Mouse (Mus musculus) heart, embryonic 13.5 days (tissue): ENCODE measurements around the gene Trmo. TPM values are rescaled to one million over a fixed set of nuclear protein-coding genes. Genes with fewer than 3 reads are reported as not detected.

Experiments used
- ATAC-seq: fragments of 200-750 bp; cut with Nextera tagmentation; 2 replicates; pipeline ENCODE4 v1.8.0; 2017; ENCODE audit warnings: moderate TSS enrichment; ENCODE audit not compliant: insufficient number of reproducible peaks, low FRiP score, low TSS enrichment; ENCODE audit errors: extremely low read depth
- H3K27ac ChIP-seq: fragments of 300-500 bp; sonication (generic); replicated peaks from 2 replicates; pipeline ENCODE4 v1.5.1; 2015; ENCODE audit warnings: moderate library complexity, mild to moderate bottlenecking, inconsistent platforms
- H3K27me3 ChIP-seq: fragments of 300-500 bp; sonication (generic); replicated peaks from 2 replicates; pipeline ENCODE4 v1.6.1; 2015; ENCODE audit warnings: mild to moderate bottlenecking, inconsistent platforms
- H3K36me3 ChIP-seq: fragments of 300-500 bp; sonication (generic); 2 replicates; pipeline ENCODE4 v1.6.1; 2015; ENCODE audit warnings: mild to moderate bottlenecking, inconsistent platforms
- H3K4me1 ChIP-seq: fragments of 300-500 bp; sonication (generic); 2 replicates; pipeline ENCODE4 v1.6.1; 2015; ENCODE audit warnings: inconsistent platforms
- H3K4me2 ChIP-seq: fragments of 300-500 bp; sonication (generic); 2 replicates; pipeline ENCODE4 v1.6.1; 2015; ENCODE audit warnings: inconsistent platforms, mild to moderate bottlenecking, moderate library complexity
- H3K4me3 ChIP-seq: fragments of 300-500 bp; sonication (generic); 2 replicates; pipeline ENCODE4 v1.5.1; 2015; ENCODE audit warnings: moderate library complexity, mild to moderate bottlenecking, inconsistent platforms
- H3K9ac ChIP-seq: fragments of 300-500 bp; sonication (generic); 2 replicates; pipeline ENCODE4 v1.6.1; 2015; ENCODE audit warnings: inconsistent platforms, mild to moderate bottlenecking, moderate library complexity
- H3K9me3 ChIP-seq: fragments of 300-500 bp; sonication (generic); 2 replicates; pipeline ENCODE4 v1.6.1; 2016; ENCODE audit warnings: inconsistent platforms
- WGBS: fragments of 180-500 bp; shearing (Covaris S2); methylation state at CpG from one replicate; pipeline ENCODE4 v1.1.7; 2015; ENCODE audit warnings: mixed read lengths; 5-methylcytosine and 5-hydroxymethylcytosine counted together
- polyA plus RNA-seq: library from polyadenylated mRNA; unstranded; fragments of >200 nt; fragmentation: Nextera tagmentation; extraction: Ambion mirVana; gene quantifications from 2 replicates; pipeline ENCODE4 v1.2.1, GENCODE M21; 2015

Gene Trmo
- polyA plus RNA-seq, 1 experiment from 2014 or later = 7.1 TPM

DNA sequence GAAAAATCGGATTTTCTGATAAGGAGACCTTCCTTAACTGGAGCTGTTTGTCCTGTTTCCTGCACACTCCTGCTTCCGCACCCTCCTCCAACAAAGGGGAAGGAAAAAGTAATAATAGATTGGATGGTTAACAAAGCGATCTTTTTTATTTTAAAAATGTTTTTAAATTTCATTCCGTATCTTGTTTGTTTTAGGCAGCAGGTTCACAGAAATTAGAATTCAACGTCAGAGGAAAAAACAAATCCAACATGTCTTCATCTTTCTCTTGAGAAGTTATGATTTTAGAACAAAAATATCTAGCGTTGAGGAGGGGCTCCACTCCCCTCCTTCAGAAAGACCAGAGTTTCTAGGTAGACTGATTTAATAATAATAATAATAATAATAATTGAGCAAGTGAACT lies 43.0 kb downstream of the Trmo start:
- no peak overlapping the region for H3K27ac ChIP-seq
- 26% methylated on average over 6 of the region's 6 CpGs for WGBS
- ATAC-seq = no peak
- peaks cover 23% of the 10 kb centered on the region; the same call in 1 of the 2 replicates for H3K4me1 ChIP-seq
- no peaks in the 10 kb centered on the region for H3K36me3 ChIP-seq
- H3K27me3 ChIP-seq = peaks cover 100% of the 10 kb centered on the region
- no peak overlapping the region for H3K4me2 ChIP-seq
- H3K9ac ChIP-seq = no peak overlapping the region
- H3K9me3 ChIP-seq = no peaks in the 10 kb centered on the region
- H3K4me3 ChIP-seq = no peak overlapping the region

DNA sequence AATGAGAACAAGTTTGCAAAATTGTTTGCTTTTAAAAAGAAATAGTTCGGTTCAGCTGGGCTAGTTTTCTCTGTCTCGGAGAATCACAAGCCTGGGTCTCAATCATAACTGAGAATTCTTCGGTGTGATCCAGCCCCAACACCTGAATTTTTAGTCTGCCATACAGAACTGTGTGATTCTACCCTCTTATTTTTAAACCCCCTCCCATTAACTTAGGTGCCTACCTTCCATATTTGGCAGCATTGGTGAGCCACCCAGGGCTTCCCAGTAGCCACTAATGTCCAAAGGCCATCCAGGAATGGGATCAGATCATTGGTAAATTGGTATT lies 43.5 kb downstream of the Trmo start:
- no peak overlapping the region for H3K4me2 ChIP-seq
- 17% methylated on average over 3 of the region's 3 CpGs for WGBS
- no peak overlapping the region for H3K27ac ChIP-seq
- H3K4me1 ChIP-seq = peaks cover 23% of the 10 kb centered on the region; the same call in 1 of the 2 replicates
- H3K4me3 ChIP-seq = no peak overlapping the region
- no peaks in the 10 kb centered on the region for H3K36me3 ChIP-seq
- H3K9me3 ChIP-seq = no peaks in the 10 kb centered on the region
- no peak overlapping the region for H3K9ac ChIP-seq
- peaks cover 100% of the 10 kb centered on the region for H3K27me3 ChIP-seq
- ATAC-seq = no peak

DNA sequence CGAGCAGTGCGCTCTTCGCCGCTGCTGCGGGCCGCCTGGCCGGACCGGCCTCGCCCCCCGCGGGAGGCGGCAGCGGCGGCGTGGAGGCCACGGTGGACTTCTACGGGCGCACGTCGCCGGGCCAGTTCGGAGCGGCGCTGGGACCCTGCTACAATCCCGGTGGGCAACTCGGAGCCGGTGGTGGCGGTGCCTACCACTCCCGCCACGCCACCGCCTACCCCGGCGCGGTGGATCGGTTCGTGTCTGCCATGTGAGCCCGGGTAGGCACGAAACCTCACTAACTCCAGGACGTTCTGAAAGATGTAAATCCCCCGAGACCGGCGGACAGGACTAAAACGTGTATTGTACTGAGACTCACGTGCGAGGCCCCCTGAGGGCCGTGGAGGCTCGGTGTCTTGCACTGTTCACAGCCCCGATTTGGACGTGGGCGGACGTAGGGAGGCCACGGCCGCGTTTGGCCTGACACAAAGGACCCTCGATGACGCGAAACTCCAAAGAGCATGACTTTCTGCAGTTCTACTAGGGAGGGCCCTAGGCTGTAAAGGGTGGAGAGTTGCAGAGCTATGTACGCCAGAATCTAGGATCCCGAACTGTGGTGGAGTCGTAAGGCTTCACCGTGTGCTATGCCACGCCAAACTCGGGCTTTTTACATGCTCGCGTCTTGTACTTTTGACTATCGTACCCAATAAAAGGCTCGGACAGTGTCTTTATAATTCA lies 44.0 kb downstream of the Trmo start:
- Histone ChIP-seq H3K4me3 (peak overlapping the region; percentile 50), H3K9ac (no peak overlapping the region), H3K9me3 (no peaks in the 10 kb centered on the region), H3K4me2 (peak overlapping the region; percentile 67), H3K27ac (no peak overlapping the region), H3K36me3 (no peaks in the 10 kb centered on the region), H3K27me3 (peaks cover 100% of the 10 kb centered on the region), H3K4me1 (peaks cover 23% of the 10 kb centered on the region; the same call in 1 of the 2 replicates)
- 4% methylated on average over 52 of the region's 67 CpGs for WGBS
- ATAC-seq = no peak

DNA sequence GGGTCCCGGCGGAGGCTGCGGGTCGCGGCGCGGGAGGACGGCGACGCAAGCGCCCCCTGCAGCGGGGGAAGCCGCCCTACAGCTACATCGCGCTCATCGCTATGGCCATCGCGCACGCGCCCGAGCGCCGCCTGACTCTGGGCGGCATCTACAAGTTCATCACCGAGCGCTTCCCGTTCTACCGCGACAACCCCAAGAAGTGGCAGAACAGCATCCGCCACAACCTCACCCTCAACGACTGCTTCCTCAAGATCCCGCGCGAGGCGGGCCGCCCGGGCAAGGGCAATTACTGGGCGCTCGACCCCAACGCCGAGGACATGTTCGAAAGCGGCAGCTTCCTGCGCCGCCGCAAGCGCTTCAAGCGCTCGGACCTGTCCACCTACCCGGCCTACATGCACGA lies 44.9 kb downstream of the Trmo start:
- peak overlapping the region; percentile 50 for H3K4me3 ChIP-seq
- under 1% methylated on average over 50 of the region's 51 CpGs for WGBS
- no peak for ATAC-seq
- peaks cover 100% of the 10 kb centered on the region for H3K27me3 ChIP-seq
- no peak overlapping the region for H3K27ac ChIP-seq
- H3K9me3 ChIP-seq = no peaks in the 10 kb centered on the region
- H3K9ac ChIP-seq = 0 out of 2 replicates have a peak overlapping the region, but pooled peaks have one; percentile 10
- peaks cover 26% of the 10 kb centered on the region; the same call in 1 of the 2 replicates for H3K4me1 ChIP-seq
- peak overlapping the region; percentile 67 for H3K4me2 ChIP-seq
- no peaks in the 10 kb centered on the region for H3K36me3 ChIP-seq

DNA sequence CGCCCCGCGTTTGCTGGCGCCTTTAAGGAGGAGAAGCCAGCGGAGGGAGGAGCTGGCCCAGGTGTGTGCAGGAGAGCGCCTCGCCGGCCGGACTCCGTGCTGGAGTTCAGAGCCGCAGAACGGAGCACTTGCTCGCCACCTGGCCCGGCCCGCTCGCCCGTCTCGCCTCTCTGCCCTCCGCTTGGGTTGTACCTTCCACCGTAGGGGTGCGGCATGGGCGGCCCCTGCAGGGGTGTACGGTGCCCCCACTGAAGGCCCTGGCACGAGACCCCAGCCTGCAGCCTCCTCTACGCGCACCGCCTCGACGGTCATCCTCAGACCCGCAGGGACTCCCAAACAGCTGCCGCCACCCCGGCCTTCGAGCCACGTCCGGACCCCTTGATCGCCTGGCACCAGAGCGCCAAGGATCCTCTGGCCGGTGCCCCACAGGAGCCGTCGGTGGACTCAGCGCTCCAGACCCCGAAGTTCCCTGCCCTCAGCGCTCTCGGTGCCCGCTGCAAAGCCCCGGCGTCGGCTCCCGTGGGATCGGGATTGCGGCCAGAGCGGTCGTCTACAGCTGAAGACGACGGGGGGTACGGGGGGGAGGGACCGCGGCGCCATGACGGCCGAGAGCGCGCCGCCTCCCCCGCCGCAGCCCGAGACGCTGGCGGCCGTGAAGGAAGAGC lies 45.5 kb downstream of the Trmo start, which contains the start of gene Foxe1:
TSS of gene Foxe1 (plus strand) at position 14 of the 665 bp plus-strand sequence.
- Histone ChIP-seq H3K9ac (0 out of 2 replicates have a peak within 1 kb of the TSS, but pooled peaks have one; percentile 10), H3K9me3 (no peaks in the 10 kb centered on the region), H3K27ac (no peak within 1 kb of the TSS), H3K4me1 (peaks cover 26% of the 10 kb centered on the region; the same call in 1 of the 2 replicates), H3K4me3 (peak within 1 kb of the TSS; percentile 50), H3K27me3 (peaks cover 100% of the 10 kb centered on the region), H3K36me3 (no peaks in the 10 kb centered on the region), H3K4me2 (peak within 1 kb of the TSS; percentile 67)
- 2% methylated on average over 56 of the region's 70 CpGs for WGBS
- ATAC-seq = no peak

DNA sequence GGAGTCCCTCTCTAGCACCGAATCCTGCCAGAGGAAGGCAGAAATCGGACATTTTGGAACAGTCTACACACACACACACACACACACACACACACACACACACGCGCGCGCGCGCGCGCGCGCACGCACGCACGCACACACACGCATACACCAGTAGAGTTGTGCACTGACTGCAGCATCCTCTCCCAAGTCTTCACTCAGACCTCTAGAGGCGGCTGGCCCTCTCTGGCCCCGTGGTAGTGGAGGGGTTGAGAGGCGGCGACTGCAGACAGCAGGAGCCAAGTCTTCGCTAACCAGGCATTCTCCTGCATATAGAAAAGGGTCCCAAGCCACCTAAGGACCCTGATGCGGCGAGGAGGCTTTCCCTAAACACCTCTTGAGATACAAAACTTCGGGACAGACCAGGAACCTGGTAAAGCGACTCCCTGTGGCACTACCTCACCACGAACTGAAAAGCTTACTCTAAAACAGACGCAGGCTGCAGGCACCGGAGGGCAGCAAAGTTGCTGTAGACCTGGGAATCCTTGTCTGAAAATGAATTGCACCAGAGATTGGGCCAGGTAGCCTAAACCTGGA lies 46.4 kb downstream of the Trmo start:
- WGBS = 2% methylated on average over 28 of the region's 28 CpGs
- H3K27ac ChIP-seq = no peak overlapping the region
- no peaks in the 10 kb centered on the region for H3K36me3 ChIP-seq
- H3K9me3 ChIP-seq = no peaks in the 10 kb centered on the region
- peaks cover 100% of the 10 kb centered on the region for H3K27me3 ChIP-seq
- ATAC-seq = no peak
- H3K4me1 ChIP-seq = peaks cover 34% of the 10 kb centered on the region
- peak overlapping the region; percentile 52 for H3K4me2 ChIP-seq
- H3K9ac ChIP-seq = no peak overlapping the region
- peak overlapping the region; percentile 50 for H3K4me3 ChIP-seq

DNA sequence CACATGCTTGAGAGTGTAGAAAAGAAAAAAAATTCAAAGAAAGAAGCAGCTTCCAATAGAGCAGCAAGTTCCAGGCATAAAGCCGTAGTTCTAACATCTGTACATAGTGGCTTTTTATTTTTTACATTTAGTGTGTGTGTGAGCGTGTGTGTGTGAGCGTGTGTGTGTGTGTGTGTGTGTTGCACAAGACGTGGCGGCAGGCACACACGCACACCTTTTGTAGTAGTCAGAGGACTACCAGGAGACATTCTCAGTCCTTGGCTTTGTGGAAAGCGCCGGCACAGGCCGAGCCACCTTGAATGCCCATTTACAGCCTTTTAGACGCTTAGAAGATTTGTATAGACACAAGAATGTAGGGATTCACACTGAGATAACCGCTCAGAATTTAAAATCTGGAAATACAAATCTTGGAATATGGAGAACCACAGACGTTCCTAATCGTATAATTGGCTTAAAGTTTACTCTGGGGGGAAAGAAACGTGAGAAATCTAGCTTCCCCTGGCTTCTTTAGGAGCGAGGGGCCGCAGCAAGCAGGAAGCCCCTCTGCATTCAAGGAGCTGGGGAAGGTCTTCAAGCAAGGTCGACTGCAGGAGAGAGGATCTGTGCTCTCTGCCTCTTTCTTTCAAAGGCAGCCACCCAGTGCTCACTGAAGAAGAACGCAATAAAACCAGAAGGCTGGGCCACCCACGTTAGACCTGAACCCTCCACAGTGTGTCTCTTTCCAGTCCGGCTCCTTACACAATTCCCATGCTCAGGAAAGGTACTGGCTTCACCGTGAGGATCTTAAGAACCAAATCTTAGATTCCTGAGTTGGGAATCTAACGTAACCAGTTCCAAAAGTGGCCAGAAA lies 47.2 kb downstream of the Trmo start:
- no peak overlapping the region for H3K27ac ChIP-seq
- no peaks in the 10 kb centered on the region for H3K36me3 ChIP-seq
- H3K4me2 ChIP-seq = peak overlapping the region; percentile 52
- ATAC-seq = no peak
- peak overlapping the region; percentile 50 for H3K4me3 ChIP-seq
- peaks cover 100% of the 10 kb centered on the region for H3K27me3 ChIP-seq
- peaks cover 35% of the 10 kb centered on the region for H3K4me1 ChIP-seq
- 15% methylated on average over 22 of the region's 22 CpGs for WGBS
- no peaks in the 10 kb centered on the region for H3K9me3 ChIP-seq
- no peak overlapping the region for H3K9ac ChIP-seq

DNA sequence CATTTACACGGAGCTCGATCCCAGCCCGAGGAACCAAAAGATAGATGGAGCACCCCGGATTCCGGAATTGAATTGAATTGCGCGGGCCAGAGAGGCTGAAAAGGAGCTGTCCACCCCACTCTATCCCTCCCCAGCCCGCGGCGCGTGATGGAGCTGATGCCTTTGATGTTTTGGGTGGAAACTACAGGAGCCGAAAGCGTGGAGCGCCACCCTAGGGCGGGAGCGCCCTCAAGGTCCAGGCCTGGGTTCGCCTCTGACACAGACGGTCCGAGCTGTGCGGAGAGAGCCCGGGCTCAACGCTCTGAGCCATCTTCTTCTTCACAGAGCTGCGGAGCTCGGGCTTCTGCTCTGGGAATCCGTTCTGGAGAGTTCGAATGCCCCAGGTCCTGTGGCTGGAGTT lies 49.7 kb downstream of the Trmo start:
- H3K9ac ChIP-seq = no peak overlapping the region
- WGBS = 1% methylated on average over 26 of the region's 26 CpGs
- peaks cover 35% of the 10 kb centered on the region for H3K4me1 ChIP-seq
- no peaks in the 10 kb centered on the region for H3K9me3 ChIP-seq
- no peak for ATAC-seq
- H3K4me3 ChIP-seq = 0 out of 2 replicates have a peak overlapping the region, but pooled peaks have one; percentile 16
- peaks cover 96% of the 10 kb centered on the region for H3K27me3 ChIP-seq
- peak overlapping the region; percentile 20; the same call in 1 of the 2 replicates for H3K4me2 ChIP-seq
- no peaks in the 10 kb centered on the region for H3K36me3 ChIP-seq
- no peak overlapping the region for H3K27ac ChIP-seq

DNA sequence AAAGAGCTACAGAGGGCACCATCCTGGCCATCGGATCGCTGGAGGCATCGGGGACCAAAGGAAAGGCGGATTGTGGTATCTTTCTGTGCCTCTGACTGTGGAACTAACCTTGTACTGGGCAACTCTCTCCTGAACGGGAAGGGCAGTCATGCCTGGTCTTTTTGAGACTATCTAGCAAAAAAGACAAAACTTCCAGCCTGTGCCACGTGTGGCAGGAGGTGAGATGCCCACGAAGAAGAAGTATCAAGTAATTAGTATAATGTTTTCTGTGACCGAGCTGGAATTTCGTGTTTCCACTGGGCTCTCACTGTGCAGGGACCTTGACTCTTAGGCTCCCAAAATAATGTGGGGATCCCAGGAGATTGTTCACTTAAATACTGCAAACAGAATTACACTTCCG lies 50.2 kb downstream of the Trmo start:
- no peak overlapping the region for H3K27ac ChIP-seq
- H3K4me2 ChIP-seq = no peak overlapping the region
- no peak overlapping the region for H3K4me3 ChIP-seq
- H3K4me1 ChIP-seq = peaks cover 30% of the 10 kb centered on the region
- no peak overlapping the region for H3K9ac ChIP-seq
- peaks cover 96% of the 10 kb centered on the region for H3K27me3 ChIP-seq
- H3K36me3 ChIP-seq = no peaks in the 10 kb centered on the region
- no peak for ATAC-seq
- H3K9me3 ChIP-seq = no peaks in the 10 kb centered on the region
- WGBS = 29% methylated on average over 10 of the region's 10 CpGs

DNA sequence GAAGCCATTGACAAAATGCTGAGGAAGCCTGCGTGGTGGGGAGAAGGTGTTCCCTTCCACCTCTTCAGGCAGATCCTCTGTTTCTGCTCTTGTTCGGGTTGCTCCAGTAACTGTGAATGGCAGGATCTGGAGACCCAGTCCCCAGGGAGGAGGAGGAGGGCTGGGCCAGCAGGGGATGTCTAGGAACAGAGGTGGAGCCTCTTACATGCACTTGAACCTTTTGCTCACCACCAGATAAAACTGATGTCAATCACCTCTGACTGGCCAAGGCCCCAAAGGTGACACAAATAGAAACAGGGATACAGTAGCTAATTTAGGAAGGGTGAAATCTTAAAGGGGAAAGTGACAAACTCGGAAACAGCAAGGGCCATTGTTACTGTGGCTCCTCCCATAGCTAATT lies 51.2 kb downstream of the Trmo start:
- Histone ChIP-seq H3K4me2 (peak overlapping the region; percentile 13), H3K27me3 (peaks cover 96% of the 10 kb centered on the region), H3K4me1 (peaks cover 21% of the 10 kb centered on the region), H3K9me3 (no peaks in the 10 kb centered on the region), H3K4me3 (no peak overlapping the region), H3K36me3 (no peaks in the 10 kb centered on the region), H3K9ac (no peak overlapping the region), H3K27ac (no peak overlapping the region)
- 1% methylated on average over 3 of the region's 3 CpGs for WGBS
- no peak for ATAC-seq

DNA sequence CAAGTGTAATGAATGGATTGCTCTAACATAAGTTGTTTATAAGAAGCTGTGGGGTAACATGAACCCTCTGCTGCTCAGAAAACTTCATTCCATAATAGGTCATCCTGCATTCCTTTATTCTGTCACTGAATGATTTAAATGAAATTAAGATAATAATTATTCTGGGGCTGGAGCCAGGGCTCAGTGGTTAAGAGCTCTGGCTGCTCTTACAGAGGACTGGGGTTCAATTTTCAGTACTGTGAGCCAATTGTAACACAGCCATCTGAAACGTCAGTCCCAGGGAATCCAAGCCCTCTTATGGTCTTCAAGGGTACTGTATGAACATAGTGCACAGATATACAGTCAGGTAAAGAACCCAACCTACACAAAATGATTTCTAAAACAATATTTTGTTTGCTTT lies 53.4 kb downstream of the Trmo start:
- WGBS = 23% methylated on average over 1 of the region's 1 CpGs
- Histone ChIP-seq H3K9ac (no peak overlapping the region), H3K4me1 (peaks cover 12% of the 10 kb centered on the region), H3K27ac (no peak overlapping the region), H3K9me3 (no peaks in the 10 kb centered on the region), H3K27me3 (peaks cover 83% of the 10 kb centered on the region), H3K36me3 (no peaks in the 10 kb centered on the region), H3K4me2 (no peak overlapping the region), H3K4me3 (no peak overlapping the region)
- no peak for ATAC-seq
